Mouse (Mus musculus) testis, adult 2 months (tissue): ENCODE results near the gene Nfx1.

Experiments
- CTCF ChIP-seq: fragments of 200-500 bp; IDR thresholded peaks from 2 replicates; pipeline ENCODE4 v1.5.1; 2012; ENCODE audit warnings: low read depth, mild to moderate bottlenecking, inconsistent platforms, low read length, moderate library complexity; ENCODE audit not compliant: control insufficient read depth, insufficient read depth, insufficient replicate concordance
- POLR2A ChIP-seq: fragments of 200-500 bp; IDR thresholded peaks from 2 replicates; pipeline ENCODE4 v1.6.1; 2012; ENCODE audit warnings: low read depth, mild to moderate bottlenecking, inconsistent platforms, low read length, moderate library complexity; ENCODE audit not compliant: control insufficient read depth

DNA sequence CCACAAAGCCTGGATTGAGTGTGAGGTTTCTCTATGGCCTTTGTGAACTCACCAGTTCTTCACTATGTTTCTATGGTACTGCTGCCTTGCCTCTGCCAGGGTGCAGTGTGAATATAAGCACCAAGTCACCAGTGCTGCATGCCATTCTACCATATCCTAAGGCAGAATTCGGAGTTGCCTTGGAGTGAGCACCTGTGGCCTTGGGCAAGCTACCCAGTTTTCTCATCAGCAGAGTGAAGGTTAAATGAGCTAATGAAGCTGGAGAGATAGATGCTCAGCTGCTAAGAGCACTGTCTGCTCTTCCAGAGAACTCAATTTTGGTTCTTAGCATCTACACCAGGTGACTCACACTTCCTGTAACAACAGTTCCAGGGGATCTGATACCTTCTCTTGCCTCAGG, 3.3 kb downstream of the Nfx1 start:
- no peak for TF ChIP-seq CTCF
- no peak for TF ChIP-seq POLR2A
